8 mouse cellular contexts compared by ENCODE assay signal in genomic region chr5:37816907-37817657, GRCm38 (mm10). TPM values are rescaled to one million over a fixed set of nuclear protein-coding genes. Genes with fewer than 3 reads are reported as not detected.
DNase-seq lines count a peak whose midpoint lies in the region; ATAC-seq lines count a peak whose summit lies in the region.

No protein-coding gene starts in this region.

- 1% methylated on average over 46 of the region's 46 CpGs for WGBS in hindbrain, embryonic 13.5 days

- H3K36me3 ChIP-seq in hindbrain, embryonic 13.5 days, result no peaks in the 10 kb centered on the region

- peaks cover 25% of the 10 kb centered on the region for H3K4me1 ChIP-seq in hindbrain, embryonic 13.5 days (replicated peaks)

- H3K4me2 ChIP-seq in hindbrain, embryonic 13.5 days, result peak overlapping the region; percentile 36

- peak; percentile 61 to 72 for DNase-seq in cerebellum, postnatal 10 days
- no peak for DNase-seq in cerebellum, adult 9-10 months
- peak; percentile 53 for DNase-seq in adrenal gland, adult 2 months
- peak; percentile 73 for DNase-seq in forelimb bud, embryonic 11.5 days (ENCODE audit: low read depth, low spot score)
- peak; percentile 16 for DNase-seq in lung, postnatal 14 days
- DNase-seq in spleen, postnatal 10 days (ENCODE audit: low spot score in 2 of 2), result no peak
- DNase-seq in right cerebral cortex, adult 2 months (ENCODE audit: low spot score in 2 of 2), result no peak

- peaks cover 99% of the 10 kb centered on the region for H3K27me3 ChIP-seq in hindbrain, embryonic 13.5 days

- H3K4me3 ChIP-seq in hindbrain, embryonic 13.5 days, result peak overlapping the region; percentile 14

- H3K9me3 ChIP-seq in hindbrain, embryonic 13.5 days, result no peaks in the 10 kb centered on the region

- peak; percentile 68 for ATAC-seq in hindbrain, embryonic 13.5 days (ENCODE audit: low FRiP score)

- no peak overlapping the region for H3K9ac ChIP-seq in hindbrain, embryonic 13.5 days

- no peak overlapping the region for H3K27ac ChIP-seq in hindbrain, embryonic 13.5 days

RNA-seq across cellular contexts. Expression of gene Msx1, which starts 7.3 kb away (rescaled TPM):
- 1 to 10 TPM; 1.4 to 2.3 TPM for total RNA-seq in adrenal gland, adult 2 months (2021)
- polyA plus RNA-seq in adrenal gland, adult 2 months (2012; rRNA removed), result 4.5 and 5.2 TPM in 2 replicates
- 28.6 and 59.6 TPM in 2 replicates for polyA plus RNA-seq in hindbrain, embryonic 13.5 days (2015; fragmentation: Nextera tagmentation; extraction: Ambion mirVana)

Comparison
In these comparisons a context has a peak if more than half of its experiments do, and no peak if none do; other contexts are left out.
1. DNase-seq: peak in cerebellum, postnatal 10 days (2 of 2), adrenal gland, adult 2 months (single experiment), forelimb bud, embryonic 11.5 days (single experiment) and lung, postnatal 14 days (single experiment); none in cerebellum, adult 9-10 months (single experiment), spleen, postnatal 10 days (0 of 2) and right cerebral cortex, adult 2 months (0 of 2).